Mouse (Mus musculus): ENCODE results near the gene Camsap2.

Gene Camsap2

DNA sequence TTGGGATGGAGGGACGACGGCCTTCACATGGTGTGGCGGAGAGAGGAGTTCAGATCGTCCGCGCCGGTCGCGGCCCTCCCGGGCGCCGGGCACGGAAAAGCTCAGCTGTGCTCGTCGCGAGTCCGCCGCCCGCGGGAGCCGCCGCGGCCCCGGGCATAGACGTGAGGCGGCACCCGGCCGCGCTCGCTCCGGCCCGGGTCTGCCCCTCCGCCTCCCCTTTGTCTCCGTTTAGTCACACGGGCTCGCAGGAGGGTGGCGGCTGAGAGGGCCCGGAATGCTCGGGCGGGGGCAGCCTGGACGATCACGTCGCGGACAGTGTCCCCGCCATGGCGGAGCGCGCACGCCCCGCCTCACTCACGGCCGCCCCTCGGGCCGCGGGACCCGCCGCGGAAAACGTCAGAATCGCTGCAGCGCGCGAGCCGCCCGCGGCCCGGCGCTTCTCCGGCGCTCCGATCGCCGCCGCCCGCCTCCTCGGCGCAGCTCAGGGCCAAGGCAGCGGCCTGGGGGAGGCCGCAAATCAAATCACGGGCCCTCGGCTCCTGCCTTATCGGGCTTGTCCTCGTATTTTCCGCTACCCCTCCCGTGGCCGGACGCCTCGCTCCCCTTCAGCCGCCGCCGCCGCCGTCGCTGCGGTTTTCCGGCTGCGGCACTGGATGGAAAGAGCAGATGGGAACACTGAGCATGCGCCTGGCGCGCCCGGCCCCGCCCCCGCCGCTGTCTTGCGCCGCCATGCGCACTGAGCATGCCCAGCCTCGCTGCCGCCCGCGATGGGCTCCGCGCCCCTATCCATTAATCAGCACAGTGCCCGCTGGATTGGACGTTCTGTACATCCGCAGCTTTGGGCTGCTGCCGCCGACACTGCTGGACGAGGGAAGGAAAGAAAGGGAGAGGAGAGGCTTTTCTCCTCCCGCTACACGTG lies at the start of gene Camsap2:
Gene Camsap2, minus strand, starts transcription at position 651 of the 919 bp plus-strand sequence.
- peak; percentile 88 for DNase-seq (ENCODE audit: low spot score)

DNA sequence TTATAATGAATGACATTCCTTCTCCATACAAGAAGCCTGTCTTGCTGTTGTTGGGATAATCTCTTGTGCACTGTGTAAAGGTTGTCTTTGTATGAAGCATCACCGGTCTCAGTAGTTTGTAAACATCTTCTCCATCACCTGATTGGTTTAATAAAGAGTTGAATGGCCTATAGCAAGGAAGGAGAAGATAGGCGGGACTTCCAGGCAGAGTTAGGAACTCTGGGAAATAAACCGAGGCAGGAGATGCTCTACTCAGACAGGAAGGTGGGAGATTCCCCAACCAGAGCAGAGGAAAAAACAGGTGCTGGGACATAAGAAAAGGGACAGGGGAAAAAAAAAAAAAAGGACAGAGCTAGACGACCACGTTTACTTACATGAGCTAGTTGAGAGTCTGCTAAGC lies 49.2 kb upstream of the Camsap2 start:
- no peak for DNase-seq (ENCODE audit: low spot score)

DNA sequence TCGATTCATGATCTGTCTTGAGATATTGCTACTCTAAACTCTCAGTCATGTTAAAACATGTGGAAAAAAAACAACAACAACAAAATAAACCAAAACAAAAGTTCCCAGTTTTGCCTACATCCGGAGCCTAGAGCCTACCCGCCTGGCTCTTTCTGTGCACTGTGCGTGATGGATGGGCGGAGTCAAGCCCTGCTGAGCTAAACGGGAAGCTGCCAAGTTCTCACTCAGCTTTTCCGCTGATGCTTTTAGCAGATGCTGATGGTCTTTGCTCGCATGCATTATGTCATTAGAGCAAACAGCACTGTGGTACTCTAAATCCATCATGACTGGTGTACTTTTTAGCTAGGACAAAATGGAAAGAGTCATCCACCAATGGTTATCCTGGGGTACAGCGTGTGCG lies 48.6 kb upstream of the Camsap2 start:
- DNase-seq (ENCODE audit: low spot score), result no peak

DNA sequence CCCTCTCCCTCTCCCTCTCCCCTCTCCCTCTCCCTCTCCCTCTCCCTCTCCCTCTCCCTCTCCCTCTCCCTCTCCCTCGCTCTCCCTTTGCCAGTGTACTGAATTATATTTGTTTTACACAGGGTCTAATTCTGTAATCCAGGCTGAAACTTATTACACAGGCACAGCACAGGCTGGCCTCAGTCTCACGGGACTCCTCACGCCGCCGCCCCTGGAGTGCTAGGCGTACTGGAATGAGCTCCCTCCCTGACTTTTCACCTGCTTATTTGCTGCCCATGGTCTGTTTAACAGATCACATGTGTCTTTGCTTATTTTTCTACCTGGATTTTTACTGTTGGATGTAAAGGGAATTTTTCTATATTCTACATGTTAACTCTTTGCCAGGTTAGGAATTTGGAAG lies 41.0 kb upstream of the Camsap2 start:
- DNase-seq (ENCODE audit: low spot score), result no peak

DNA sequence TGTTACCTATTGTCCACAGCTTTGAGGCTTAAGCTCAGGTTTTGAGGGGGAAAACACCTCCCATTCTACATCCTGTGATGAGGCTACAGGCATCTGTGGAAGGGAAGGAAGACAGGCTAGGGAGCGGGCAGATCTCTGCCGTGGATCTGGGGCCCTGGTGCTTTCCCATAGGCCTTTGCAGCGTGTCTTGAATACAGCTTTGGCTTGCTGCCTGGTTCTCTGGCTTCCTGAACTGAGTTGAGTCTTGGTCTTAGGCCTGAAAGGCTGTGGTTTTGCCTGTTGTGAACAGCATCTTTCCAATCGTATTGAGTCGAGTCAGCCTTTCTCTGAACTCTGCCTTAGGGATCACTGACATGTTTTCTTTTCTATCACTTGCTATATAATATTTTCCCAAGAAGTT lies 35.7 kb upstream of the Camsap2 start:
- peak; percentile 65 for DNase-seq (ENCODE audit: low spot score)

DNA sequence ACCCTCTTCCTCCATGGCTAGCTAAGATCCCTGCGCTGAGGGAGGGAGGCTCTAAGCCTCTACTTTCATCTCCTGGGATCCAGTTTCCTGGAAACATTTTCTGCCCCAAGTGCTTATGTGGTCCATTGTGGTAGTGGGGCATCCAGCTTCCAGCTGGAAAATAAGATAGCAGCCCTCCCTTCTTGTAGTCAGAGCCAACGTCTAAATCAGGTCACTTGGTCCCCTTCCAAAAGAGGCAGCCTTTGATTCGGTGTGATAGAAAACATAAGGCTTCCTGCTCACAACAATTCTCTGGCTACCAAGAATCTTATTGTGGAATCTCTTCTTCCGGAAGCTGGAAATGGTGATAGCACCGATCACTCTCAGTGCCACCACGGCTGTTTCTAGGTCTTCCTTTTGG lies 35.3 kb upstream of the Camsap2 start:
- DNase-seq (ENCODE audit: low spot score), result peak; percentile 36

DNA sequence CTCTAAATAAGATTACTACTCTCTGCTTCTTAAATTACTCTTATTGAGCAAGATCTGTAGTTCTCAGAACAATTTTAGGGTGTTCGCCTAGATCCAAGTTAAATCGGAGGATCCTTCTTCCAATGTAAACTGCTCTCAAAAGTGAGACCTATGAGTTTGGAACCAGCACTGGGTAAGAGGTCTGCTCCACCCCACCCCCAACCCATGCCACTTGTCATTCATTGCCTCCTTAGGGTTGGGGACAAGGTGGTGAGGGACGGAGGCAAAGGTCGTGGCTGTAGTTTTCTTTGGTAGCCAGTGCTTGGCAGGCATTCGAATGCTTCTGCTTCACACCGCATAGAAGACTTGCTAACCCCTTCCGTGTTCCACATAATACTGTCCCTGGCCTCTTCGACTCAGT lies 34.7 kb upstream of the Camsap2 start:
- DNase-seq (ENCODE audit: low spot score), result peak; percentile 72

DNA sequence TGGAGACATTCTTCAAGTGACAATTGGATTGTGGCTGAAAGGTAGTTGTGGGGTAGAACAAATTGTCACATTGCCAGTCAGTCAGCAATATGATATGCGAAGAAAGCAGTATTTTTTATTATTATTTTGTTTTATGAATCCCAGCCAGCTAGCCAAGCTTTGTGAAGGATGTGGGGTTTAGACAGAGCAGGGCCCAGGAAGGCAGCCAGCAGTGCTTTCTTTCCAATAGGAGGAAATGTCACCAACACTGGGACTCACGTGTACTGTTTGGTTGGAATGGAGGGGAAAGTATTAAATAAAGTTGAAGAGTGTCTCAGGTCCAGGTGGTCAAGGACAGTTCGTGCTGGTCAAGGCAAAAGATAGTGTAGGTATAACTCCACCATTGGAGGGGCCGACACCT lies 34.3 kb upstream of the Camsap2 start:
- peak; percentile 88 for DNase-seq (ENCODE audit: low spot score)

DNA sequence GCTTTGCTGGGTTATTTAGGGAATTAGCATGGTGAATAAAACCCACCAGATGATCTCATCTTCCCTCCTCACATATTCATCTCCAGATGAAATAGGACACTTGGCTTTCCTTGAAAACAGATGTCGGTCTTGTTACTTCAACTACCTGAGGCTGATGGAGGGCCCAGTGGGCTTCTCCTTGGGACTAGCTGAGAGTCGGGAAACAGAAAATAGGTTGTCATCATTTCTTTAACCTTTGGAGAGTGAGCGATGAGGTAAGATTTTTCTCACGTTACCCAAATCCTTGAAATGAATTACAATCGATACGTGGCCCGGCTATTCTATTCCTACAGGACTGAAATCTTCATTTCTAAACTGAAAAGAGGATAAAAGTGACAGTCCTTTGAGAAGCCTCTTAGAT lies 33.4 kb upstream of the Camsap2 start:
- DNase-seq (ENCODE audit: low spot score), result no peak

DNA sequence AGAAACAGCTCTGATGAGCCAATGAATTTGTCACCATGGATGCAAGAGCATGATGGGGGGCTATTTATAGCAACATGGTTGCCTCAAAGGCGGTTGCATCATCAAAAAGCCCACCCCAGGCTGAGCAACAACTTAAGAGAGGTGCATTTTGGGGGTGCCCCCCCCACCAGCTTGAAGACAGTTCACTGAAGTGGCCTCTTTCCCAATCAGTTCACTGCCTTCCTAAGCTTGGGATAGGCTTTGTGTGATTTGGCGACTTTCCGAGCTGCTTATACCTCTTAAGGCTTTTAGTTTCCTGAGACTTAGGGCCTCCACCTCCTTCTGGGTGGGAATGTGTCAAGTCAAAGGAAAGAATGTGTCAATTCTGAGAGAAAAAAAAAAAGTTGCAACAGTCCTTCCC lies 20.1 kb upstream of the Camsap2 start:
- DNase-seq (ENCODE audit: low spot score), result no peak

DNA sequence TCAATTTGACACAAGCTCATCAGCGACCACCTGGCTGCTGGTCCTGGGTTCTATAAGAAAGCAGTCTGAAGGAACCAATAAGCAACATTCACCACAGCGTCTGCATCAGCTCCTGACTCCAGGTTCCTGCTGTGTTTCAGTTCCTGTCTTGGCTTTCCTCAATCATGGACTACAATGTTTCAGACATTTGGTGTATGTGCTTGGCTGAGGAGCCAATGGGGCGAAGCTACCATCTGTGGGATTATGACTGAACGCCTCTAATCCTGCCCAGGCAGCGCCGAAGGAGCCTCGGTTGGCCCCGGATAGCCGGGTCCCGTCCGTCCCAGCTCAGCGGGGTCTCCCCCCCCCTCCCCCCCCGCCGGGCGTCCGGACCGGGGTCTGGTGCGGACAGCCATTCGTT lies 18.8 kb upstream of the Camsap2 start:
- DNase-seq (ENCODE audit: low spot score), result no peak

DNA sequence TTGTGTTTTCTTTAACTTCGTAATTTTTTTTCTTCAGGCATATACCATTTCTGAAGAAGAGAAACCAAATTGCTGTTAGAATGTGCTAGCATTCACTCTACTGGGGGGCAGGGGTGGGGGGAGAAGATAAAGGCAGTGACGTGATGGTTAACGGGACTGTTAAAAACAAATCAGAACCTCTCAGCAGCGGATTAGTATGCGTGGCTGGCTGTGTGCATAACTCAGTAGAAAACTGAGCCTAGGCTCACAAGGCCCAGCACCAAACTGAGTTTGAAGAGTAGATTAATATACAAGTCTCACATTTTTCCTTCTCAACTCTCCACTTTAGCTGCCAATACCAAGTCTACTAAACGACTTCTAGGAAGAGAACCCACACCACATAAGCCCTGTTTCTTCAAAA lies 17.1 kb upstream of the Camsap2 start:
- no peak for DNase-seq (ENCODE audit: low spot score)

DNA sequence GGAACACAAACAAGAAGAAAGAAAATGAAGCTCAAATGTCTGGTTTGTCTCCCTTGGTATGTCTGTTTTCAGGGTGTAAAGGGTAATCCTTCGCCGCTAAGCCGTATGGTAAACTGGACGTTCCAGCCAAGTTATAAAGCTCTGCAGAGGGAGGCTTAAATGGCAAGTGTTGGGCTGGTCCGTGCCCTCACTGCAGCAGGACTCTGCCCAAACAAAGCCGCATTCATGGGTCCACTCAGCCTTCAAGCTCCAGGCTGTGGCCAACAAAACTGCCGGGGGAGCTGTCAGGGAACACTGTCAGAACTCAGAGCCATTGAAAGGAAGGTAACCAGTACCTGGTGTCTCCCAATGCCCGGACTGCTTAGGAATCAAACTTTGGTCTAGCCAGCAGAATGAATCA lies 16.7 kb upstream of the Camsap2 start:
- no peak for DNase-seq (ENCODE audit: low spot score)

DNA sequence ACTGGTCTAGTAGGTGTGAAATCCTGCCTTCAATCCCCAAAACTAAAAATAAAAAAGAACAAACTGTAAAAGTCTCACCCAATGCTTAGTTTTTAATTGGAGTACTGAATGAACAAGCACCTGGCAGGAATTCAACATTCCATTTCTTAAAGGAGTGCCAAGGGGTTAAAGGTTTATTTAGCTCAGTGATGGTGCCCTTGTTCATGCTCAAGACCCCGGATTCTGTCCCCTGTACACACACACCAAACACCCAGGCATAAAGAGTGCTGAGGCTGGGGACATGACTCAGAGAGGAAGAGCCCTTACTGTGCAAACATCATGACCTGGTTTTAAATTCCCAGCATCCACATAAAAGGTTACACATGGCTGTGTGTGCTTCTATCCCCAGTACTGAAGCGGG lies 15.5 kb upstream of the Camsap2 start:
- no peak for DNase-seq (ENCODE audit: low spot score)

DNA sequence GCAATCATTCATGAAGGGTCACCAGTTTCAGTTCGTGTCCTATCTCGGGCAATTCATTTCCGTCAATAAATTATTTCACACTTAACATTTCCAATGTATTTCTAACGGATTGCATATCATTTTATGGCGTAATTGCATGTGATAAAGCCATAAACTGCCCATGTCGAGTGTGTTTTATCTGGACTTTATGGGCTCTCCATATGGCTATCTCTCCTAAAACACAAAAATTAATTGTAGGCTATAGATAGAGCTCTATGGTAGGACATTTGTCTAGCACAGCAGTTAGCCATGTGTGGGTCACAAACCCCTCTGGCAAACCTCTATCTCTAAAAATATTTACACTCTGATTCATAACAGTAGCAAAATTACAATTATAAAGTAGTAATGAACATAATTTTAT lies 15.0 kb upstream of the Camsap2 start:
- DNase-seq (ENCODE audit: low spot score), result no peak

DNA sequence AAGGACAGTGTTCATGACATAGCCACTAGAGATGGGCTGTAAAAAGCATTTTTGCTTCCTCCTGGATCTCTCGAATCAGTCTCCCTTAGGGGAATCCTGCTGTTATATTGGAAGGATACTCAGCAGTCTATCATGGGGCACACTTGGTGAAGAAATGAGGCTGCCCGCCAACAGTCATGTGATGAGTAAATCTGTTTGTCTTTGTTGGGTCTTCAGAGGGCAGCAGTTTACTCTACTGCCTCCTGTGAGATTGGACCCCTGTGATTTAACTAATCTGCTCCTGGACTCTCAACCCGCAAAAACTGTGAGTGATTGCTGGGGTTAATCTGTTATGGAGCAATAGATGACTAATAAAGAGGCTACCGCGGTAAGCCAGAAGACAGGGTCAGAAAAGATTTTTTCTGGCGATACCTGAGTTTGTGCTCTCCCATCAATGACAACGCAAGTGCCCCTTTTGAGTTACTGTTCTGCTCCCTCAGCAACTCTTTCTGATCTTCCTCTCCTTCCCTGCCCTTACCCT lies 13.0 kb upstream of the Camsap2 start:
- no peak for DNase-seq (ENCODE audit: low spot score)

DNA sequence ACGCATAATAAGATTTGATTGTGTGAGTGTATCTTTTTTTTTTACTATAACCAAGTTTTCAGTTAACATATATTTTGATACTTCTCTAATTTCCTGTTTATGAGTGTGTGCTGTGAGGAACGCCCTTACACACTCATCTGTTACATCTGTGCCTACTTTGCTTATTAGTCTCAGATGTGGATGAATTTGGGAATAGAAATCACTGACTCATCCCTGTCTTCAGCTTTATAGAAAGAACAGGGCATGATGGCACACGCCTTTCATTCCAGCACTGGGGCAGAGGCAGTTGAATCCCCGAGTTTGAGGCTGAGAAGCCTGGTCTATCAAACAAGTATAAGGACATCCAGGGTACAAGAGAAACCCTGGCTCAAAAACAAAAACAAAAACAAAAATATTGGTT lies 9.7 kb upstream of the Camsap2 start:
- DNase-seq (ENCODE audit: low spot score), result no peak

DNA sequence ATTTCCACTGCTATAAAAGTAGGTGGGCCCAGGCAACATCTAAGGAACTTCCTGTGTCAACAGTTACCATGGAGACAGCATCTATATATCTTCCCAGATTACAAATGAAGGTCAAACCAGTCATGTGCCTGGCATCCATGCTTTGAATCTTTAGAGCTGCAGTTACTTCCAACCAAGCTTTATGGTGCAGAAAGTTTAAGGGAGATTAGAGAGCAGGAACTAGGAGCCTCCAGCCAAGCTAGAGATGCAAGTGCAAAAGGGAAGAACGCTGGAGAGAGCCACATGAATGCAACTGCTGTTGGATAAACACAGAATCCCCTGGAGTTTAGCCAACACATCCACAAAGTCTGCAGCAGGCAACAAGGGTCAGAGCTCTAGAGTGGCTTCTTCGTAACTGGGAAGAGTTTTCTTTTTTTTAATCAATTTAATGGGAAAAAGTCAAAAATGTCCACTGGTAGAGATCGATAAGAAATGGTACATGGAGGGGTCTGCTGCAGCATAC lies 4.8 kb upstream of the Camsap2 start:
- no peak for DNase-seq (ENCODE audit: low spot score)

DNA sequence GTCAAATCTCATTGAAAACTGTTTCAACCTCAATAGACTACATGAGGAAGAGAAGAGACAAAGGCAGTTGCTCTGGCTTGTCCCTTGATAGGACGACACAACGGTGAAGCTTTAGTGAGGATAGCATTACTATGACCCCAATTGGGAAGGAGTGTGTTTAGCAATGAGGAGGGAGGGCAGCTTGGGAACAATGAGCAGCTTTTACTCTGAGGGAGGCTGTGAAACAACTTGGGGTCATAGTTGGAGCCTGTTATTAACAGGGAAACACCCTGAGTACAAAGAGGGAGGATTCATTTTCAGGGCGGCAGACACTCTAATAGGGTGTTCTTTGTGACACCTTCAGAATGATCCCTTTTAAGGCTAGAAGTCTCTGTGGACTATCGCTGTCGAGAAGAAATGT lies 2.2 kb upstream of the Camsap2 start:
- no peak for DNase-seq (ENCODE audit: low spot score)

DNA sequence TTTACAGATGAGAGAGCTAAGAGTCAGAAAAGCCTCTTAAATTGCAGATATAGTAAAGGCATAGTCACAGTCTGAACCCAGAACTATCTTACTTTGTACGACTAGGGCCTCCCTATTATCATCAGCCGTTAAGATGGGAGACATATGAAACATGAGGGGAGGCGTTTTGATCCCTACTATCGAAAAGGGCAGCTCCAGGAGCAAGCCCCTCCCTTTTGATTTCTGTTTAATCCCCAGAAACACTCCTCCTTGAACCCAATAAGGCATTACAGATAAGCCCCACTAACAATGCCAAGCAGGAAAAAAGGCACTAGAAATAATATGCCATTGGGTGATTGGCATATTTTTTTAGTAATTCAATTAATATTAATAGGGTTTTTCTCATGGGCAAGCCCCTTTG lies 1.2 kb upstream of the Camsap2 start:
- DNase-seq (ENCODE audit: low spot score), result no peak

DNA sequence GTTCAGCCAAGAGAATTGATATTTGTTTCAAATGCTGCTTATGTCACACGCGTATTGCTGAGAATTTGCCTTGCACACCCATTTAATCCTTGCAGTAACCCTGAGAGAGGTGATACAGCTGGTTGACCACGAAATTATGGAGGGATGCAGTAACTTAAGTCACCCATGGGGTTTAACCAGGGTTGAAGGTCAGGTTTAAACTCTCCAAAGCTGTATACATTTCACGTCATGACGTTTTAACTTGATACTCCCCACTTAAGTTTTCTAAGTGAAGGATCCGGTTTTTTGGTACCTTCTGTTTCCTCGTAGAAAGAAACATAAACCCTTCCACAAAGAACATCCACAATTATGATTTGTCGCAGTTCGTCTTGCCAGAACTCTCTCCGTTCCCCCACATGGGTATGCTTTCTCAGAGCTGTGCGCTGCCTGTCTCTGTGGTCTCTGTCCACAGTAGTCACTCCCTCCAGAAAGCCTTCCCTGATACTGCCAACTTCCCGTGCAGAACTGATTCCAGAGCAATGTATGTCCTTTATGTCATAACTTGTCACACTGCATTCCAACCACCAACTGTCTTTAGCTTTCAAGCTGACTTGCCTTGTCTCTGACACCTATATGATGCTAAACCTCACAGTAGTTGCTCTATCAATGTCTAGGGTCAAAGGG lies 600 bp upstream of the Camsap2 start:
- no peak for DNase-seq (ENCODE audit: low spot score)

DNA sequence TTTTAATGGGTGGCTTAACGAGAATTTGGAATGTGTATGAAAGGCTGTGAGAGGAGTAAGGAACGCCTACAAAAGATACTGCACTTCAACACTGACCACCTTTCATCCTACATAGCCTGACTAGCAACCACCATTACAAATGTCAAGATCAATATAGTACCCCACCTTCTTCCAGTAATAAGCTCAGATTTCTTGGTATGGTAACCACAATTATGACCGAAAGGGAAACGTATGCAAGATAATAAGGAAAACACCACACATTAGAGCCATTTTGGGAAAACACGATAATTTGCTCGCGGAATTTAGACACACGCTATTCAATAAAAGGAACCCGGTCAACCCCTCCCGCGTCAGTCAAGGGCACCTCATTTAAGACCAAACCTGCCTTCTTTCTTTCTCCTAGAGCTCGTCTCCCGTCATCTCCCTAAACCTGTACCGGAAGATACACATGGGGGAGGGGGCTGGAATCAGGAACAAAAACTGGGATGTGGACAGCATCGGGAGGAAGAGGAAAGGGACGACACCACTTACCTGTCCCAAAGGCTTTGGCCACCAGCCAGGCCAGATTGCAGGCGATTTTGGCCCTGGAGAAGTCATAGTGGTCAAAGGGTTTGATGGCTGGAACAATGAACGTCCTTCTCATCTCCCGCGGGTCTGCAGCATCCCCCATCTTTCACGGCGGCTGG lies 993 bp downstream of the Camsap2 start:
- DNase-seq (ENCODE audit: low spot score), result peak; percentile 39

DNA sequence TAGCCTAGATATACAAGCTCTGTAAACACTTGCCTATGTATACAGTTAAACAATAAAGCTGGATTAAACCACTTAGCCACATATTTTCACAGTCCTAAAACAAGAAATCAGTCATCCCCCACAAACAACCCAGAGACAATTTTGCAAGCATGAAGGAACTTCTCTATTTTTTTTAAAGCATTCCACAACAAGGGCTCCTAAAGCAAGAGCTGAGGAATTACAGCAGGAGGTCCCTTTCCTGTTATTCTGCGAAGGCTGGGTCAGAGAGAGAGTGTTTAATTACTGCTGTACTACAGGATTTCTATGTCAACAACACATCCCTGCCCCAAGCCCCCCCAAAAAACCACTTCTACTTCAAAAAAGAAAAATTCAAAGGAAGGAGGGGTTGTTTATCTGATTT lies 1.6 kb downstream of the Camsap2 start:
- peak; percentile 32 for DNase-seq (ENCODE audit: low spot score)
